Mouse (Mus musculus) intestine, embryonic 16.5 days (tissue): ENCODE data around the gene E2f4. TPM values are rescaled to one million over a fixed set of nuclear protein-coding genes. Genes with fewer than 3 reads are reported as not detected.

Source experiments
- ATAC-seq: fragments of 200-750 bp; cut with Nextera tagmentation; 2 replicates; pipeline ENCODE4 v1.8.0; 2017; ENCODE audit warnings: moderate TSS enrichment, moderate library complexity
- H3K27ac ChIP-seq: fragments of 300-500 bp; sonication (generic); 2 replicates; pipeline ENCODE4 v1.5.1; 2014; ENCODE audit warnings: mild to moderate bottlenecking, low read length
- H3K27me3 ChIP-seq: fragments of 300-500 bp; sonication (generic); replicated peaks from 2 replicates; pipeline ENCODE4 v1.6.1; 2014; ENCODE audit warnings: low read length, control low read depth, mixed read lengths; ENCODE audit not compliant: control insufficient read depth, insufficient read depth
- H3K36me3 ChIP-seq: fragments of 300-500 bp; sonication (generic); 2 replicates; pipeline ENCODE4 v1.6.1; 2014; ENCODE audit warnings: low read length, control low read depth; ENCODE audit not compliant: control insufficient read depth, insufficient read depth
- H3K4me1 ChIP-seq: fragments of 300-500 bp; sonication (generic); 2 replicates; pipeline ENCODE4 v1.6.1; 2014; ENCODE audit warnings: low read length, control low read depth, mixed read lengths; ENCODE audit not compliant: control insufficient read depth, insufficient read depth
- H3K4me2 ChIP-seq: fragments of 300-500 bp; sonication (generic); 2 replicates; pipeline ENCODE4 v1.6.1; 2014; ENCODE audit warnings: low read depth, low read length, control low read depth
- H3K4me3 ChIP-seq: fragments of 300-500 bp; sonication (generic); 2 replicates; pipeline ENCODE4 v1.5.1; 2014; ENCODE audit warnings: mild to moderate bottlenecking, low read length
- H3K9ac ChIP-seq: fragments of 300-500 bp; sonication (generic); 2 replicates; pipeline ENCODE4 v1.6.1; 2014; ENCODE audit warnings: low read depth, low read length
- H3K9me3 ChIP-seq: fragments of 300-500 bp; sonication (generic); 2 replicates; pipeline ENCODE4 v1.6.1; 2016; ENCODE audit warnings: low read length, control low read depth; ENCODE audit not compliant: control insufficient read depth
- WGBS: fragments of 180-500 bp; shearing (Covaris S2); extraction: QIAGEN DNeasy Blood & Tissue Kit; methylation state at CpG from one replicate; pipeline ENCODE4 v1.1.7; 2014; 5-methylcytosine and 5-hydroxymethylcytosine counted together
- microRNA counts: library from miRNA; unstranded; fragments of <30 nt; microRNA quantifications from one replicate; lab custom pipeline; 2016
- microRNA-seq: library from miRNA; unstranded; fragments of <30 nt; microRNA quantifications from one replicate; pipeline ENCODE4, GENCODE M21; 2016
- polyA plus RNA-seq: library from polyadenylated mRNA; unstranded; fragments of >200 nt; fragmentation: Nextera tagmentation; extraction: Ambion mirVana; gene quantifications from 2 replicates; pipeline ENCODE4 v1.2.1, GENCODE M21; 2015

Gene E2f4
- polyA plus RNA-seq, 1 experiment from 2014 or later, result 89.2 TPM

- no peaks in the 10 kb centered on the region for H3K9me3 ChIP-seq
- peak within 1 kb of the TSS; percentile 80 for H3K9ac ChIP-seq
- peak; percentile 90 for ATAC-seq
- no peaks in the 10 kb centered on the region for H3K36me3 ChIP-seq
- H3K4me3 ChIP-seq, result peak within 1 kb of the TSS; percentile 72
- H3K4me1 ChIP-seq, result peaks cover 42% of the 10 kb centered on the region
- WGBS, result under 1% methylated on average over 53 of the region's 53 CpGs
- peak within 1 kb of the TSS; percentile 84 for H3K27ac ChIP-seq
- peak within 1 kb of the TSS; percentile 97 for H3K4me2 ChIP-seq
- peaks cover 12% of the 10 kb centered on the region; the same call in 1 of the 2 replicates for H3K27me3 ChIP-seq
Observed at GRCm38 (mm10) chr8:105347428-105348221, 50.2 kb downstream of the E2f4 start, which contains the start of gene Fhod1. Fhod1 (minus strand) TSS chr8:105347953.

- peak within 1 kb of the TSS; percentile 97 for H3K4me2 ChIP-seq
- H3K4me3 ChIP-seq, result peak within 1 kb of the TSS; percentile 72
- H3K36me3 ChIP-seq, result no peaks in the 10 kb centered on the region
- peaks cover 37% of the 10 kb centered on the region for H3K4me1 ChIP-seq
- peak within 1 kb of the TSS; percentile 84 for H3K27ac ChIP-seq
- H3K27me3 ChIP-seq, result peaks cover 12% of the 10 kb centered on the region; the same call in 1 of the 2 replicates
- no peaks in the 10 kb centered on the region for H3K9me3 ChIP-seq
- WGBS, result under 1% methylated on average over 34 of the region's 34 CpGs
- no peak for ATAC-seq
- H3K9ac ChIP-seq, result peak within 1 kb of the TSS; percentile 80
Observed at GRCm38 (mm10) chr8:105348450-105349095, 51.1 kb downstream of the E2f4 start, which contains the start of gene Slc9a5. Slc9a5 (plus strand) TSS chr8:105348843.

- Histone ChIP-seq H3K4me3 (peak overlapping the region; percentile 72), H3K9ac (peak overlapping the region; percentile 69), H3K4me2 (peak overlapping the region; percentile 97), H3K9me3 (no peaks in the 10 kb centered on the region), H3K27me3 (peaks cover 12% of the 10 kb centered on the region; the same call in 1 of the 2 replicates), H3K36me3 (no peaks in the 10 kb centered on the region), H3K4me1 (peaks cover 32% of the 10 kb centered on the region), H3K27ac (no peak overlapping the region; the same call in 1 of the 2 replicates)
- 2% methylated on average over 45 of the region's 48 CpGs for whole genome bisulfite sequencing
- no peak for ATAC-seq
Observed at GRCm38 (mm10) chr8:105349096-105349771, 51.8 kb downstream of the E2f4 start.

GRCm38 (mm10) chr8:105350186-105350585 lies 52.7 kb downstream of the E2f4 start:
- ATAC-seq, result no peak
- Histone ChIP-seq H3K9ac (no peak overlapping the region), H3K9me3 (no peaks in the 10 kb centered on the region), H3K4me3 (no peak overlapping the region), H3K4me2 (no peak overlapping the region), H3K4me1 (peaks cover 28% of the 10 kb centered on the region), H3K27ac (no peak overlapping the region), H3K27me3 (peaks cover 12% of the 10 kb centered on the region; the same call in 1 of the 2 replicates), H3K36me3 (no peaks in the 10 kb centered on the region)
- WGBS, result 46% methylated on average over 7 of the region's 7 CpGs

- no peak overlapping the region for H3K4me2 ChIP-seq
- WGBS, result 85% methylated on average over 8 of the region's 8 CpGs
- no peaks in the 10 kb centered on the region for H3K9me3 ChIP-seq
- no peak overlapping the region for H3K27ac ChIP-seq
- H3K36me3 ChIP-seq, result no peaks in the 10 kb centered on the region
- no peak for ATAC-seq
- H3K9ac ChIP-seq, result no peak overlapping the region
- no peak overlapping the region for H3K4me3 ChIP-seq
- H3K4me1 ChIP-seq, result peaks cover 14% of the 10 kb centered on the region; the same call in 1 of the 2 replicates
- H3K27me3 ChIP-seq, result peaks cover 9% of the 10 kb centered on the region; the same call in 1 of the 2 replicates
Observed at GRCm38 (mm10) chr8:105353583-105354135, 56.2 kb downstream of the E2f4 start.

- Histone ChIP-seq H3K9ac (no peak overlapping the region), H3K27me3 (0 out of 2 replicates have a peak, but pooled peaks cover 3% of the 10 kb centered on the region), H3K27ac (no peak overlapping the region), H3K4me1 (peaks cover 8% of the 10 kb centered on the region; the same call in 1 of the 2 replicates), H3K4me2 (no peak overlapping the region), H3K9me3 (no peaks in the 10 kb centered on the region), H3K36me3 (no peaks in the 10 kb centered on the region), H3K4me3 (no peak overlapping the region)
- 78% methylated on average over 4 of the region's 4 CpGs for WGBS
- peak; percentile 54 for ATAC-seq
Observed at GRCm38 (mm10) chr8:105354549-105354948, 57.1 kb downstream of the E2f4 start.

MicroRNAs within 50 kb of the gene (microRNA counts, 519-probe panel; counts per million panel counts)
- 2,231 counts per million, percentile 52 among the panel's probes with 10 or more counts for microRNA mmu-miR-328 (lab: Ali Mortazavi, UCI)

Small RNAs within 50 kb of the gene (microRNA-seq; reads per million reads assigned to microRNA genes)
- gene Gm27320 (not detected), gene Mir328 (175 reads per million, percentile 55 among the genes with 10 or more reads in this experiment)

Other genes starting within 250 kb of the E2f4 start
- not detected in 2 replicates for gene Ces3a, start 249.1 kb upstream of the E2f4 start, polyA plus RNA-seq
- not detected in 2 replicates for gene Ces3b, start 213.9 kb upstream of the E2f4 start, polyA plus RNA-seq
- not detected in 2 replicates for gene Ces4a, start 165.9 kb upstream of the E2f4 start, polyA plus RNA-seq
- gene Cbfb, start 127.0 kb upstream of the E2f4 start, polyA plus RNA-seq, result 27.4 and 28.2 TPM in 2 replicates
- 20.6 and 21.7 TPM in 2 replicates for gene D230025D16Rik, start 72.5 kb upstream of the E2f4 start, polyA plus RNA-seq
- 16.2 and 17.5 TPM in 2 replicates for gene B3gnt9, start 42.5 kb upstream of the E2f4 start, polyA plus RNA-seq
- 44.9 and 46.0 TPM in 2 replicates for gene Tradd, start 33.1 kb upstream of the E2f4 start, polyA plus RNA-seq
- 6.0 and 6.8 TPM in 2 replicates for gene Fbxl8, start 33.0 kb upstream of the E2f4 start, polyA plus RNA-seq
- gene Hsf4, start 27.9 kb upstream of the E2f4 start, polyA plus RNA-seq, result 0.17 and 0.18 TPM in 2 replicates
- 1.3 and 1.4 TPM in 2 replicates for gene Nol3, start 21.5 kb upstream of the E2f4 start, polyA plus RNA-seq
- gene 4931428F04Rik, start 7.8 kb upstream of the E2f4 start, polyA plus RNA-seq, result 6.7 and 7.2 TPM in 2 replicates
- gene Exoc3l, start 1.6 kb upstream of the E2f4 start, polyA plus RNA-seq, result 6.6 and 7.4 TPM in 2 replicates
- gene Elmo3, start 7.9 kb downstream of the E2f4 start, polyA plus RNA-seq, result 28.0 and 30.3 TPM in 2 replicates
- 1.5 and 1.8 TPM in 2 replicates for gene Lrrc29, start 28.6 kb downstream of the E2f4 start, polyA plus RNA-seq
- gene Tmem208, start 28.7 kb downstream of the E2f4 start, polyA plus RNA-seq, result 141 and 142 TPM in 2 replicates
- 1.4 and 1.8 TPM in 2 replicates for gene Fhod1, start 50.3 kb downstream of the E2f4 start, polyA plus RNA-seq
- 0.93 and 1.1 TPM in 2 replicates for gene Slc9a5, start 51.2 kb downstream of the E2f4 start, polyA plus RNA-seq
- 0.06 and 0.15 TPM in 2 replicates for gene Plekhg4, start 75.6 kb downstream of the E2f4 start, polyA plus RNA-seq
- gene Kctd19, start 115.8 kb downstream of the E2f4 start, polyA plus RNA-seq, result 0.04 TPM in 1 of 2 replicates, not detected in the other
- gene Lrrc36, start 115.9 kb downstream of the E2f4 start, polyA plus RNA-seq, result 0.07 TPM in 1 of 2 replicates, not detected in the other
- 41.9 and 42.3 TPM in 2 replicates for gene Tppp3, start 173.9 kb downstream of the E2f4 start, polyA plus RNA-seq
- gene Zdhhc1, start 199.2 kb downstream of the E2f4 start, polyA plus RNA-seq, result 17.5 and 18.5 TPM in 2 replicates
- 1.9 and 2.3 TPM in 2 replicates for gene Hsd11b2, start 221.1 kb downstream of the E2f4 start, polyA plus RNA-seq